In genomic region chr12:73049520-73050225, GRCm38 (mm10) we compare ENCODE assay signal across 18 mouse cellular contexts. TPM values are rescaled to one million over a fixed set of nuclear protein-coding genes. Genes with fewer than 3 reads are reported as not detected.
A peak's percentile ranks its signal among the peaks of the same experiment; 100 is the strongest.
DNase-seq lines count a peak whose midpoint lies in the region; ATAC-seq and TF ChIP-seq lines count a peak whose summit lies in the region.
"Had no signal": no experiment of that assay in that cellular context is flagged by ENCODE, and none has a peak within 500 bp of the region (broad histone marks: within the 10 kb centered on the region; RNA-seq: fewer than 3 reads in every experiment).

No protein-coding gene starts in this region.

- peak overlapping the region; percentile 46 for H3K4me2 ChIP-seq in embryonic facial prominence, embryonic 12.5 days (replicated peaks)
- H3K4me2 ChIP-seq in myocyte (ENCODE audit: low read depth) = peak overlapping the region; percentile 84

- H3K27me3 ChIP-seq in embryonic facial prominence, embryonic 12.5 days = peaks cover 19% of the 10 kb centered on the region; the same call in 1 of the 2 replicates
- H3K27me3 ChIP-seq in myocyte (ENCODE audit: control insufficient read depth, insufficient read depth, insufficient read length) = no peaks in the 10 kb centered on the region

- no peak for TF ChIP-seq POLR2A in myocyte (IDR thresholded peaks at IDR 0.05; ENCODE audit: insufficient read length, low read depth)

- ATAC-seq in embryonic facial prominence, embryonic 12.5 days (ENCODE audit: insufficient number of reproducible peaks, insufficient read depth, low FRiP score, low TSS enrichment) = no peak
- ATAC-seq in megakaryocyte, adult 5-6 weeks (ENCODE audit: poor library complexity, severe bottlenecking) = no peak

- peak overlapping the region; percentile 98 for H3K27ac ChIP-seq in gastrocnemius, adult 2 months
- H3K27ac ChIP-seq in embryonic facial prominence, embryonic 12.5 days = peak overlapping the region; percentile 79; the same call in 1 of the 2 replicates
- H3K27ac ChIP-seq: heart, embryonic 10.5 days; macrophage had no signal

- WGBS in embryonic facial prominence, embryonic 12.5 days = 5% methylated on average over 19 of the region's 19 CpGs

- H3K79me2 ChIP-seq in myocyte (ENCODE audit: control insufficient read depth, insufficient read depth) = peaks cover 46% of the 10 kb centered on the region

- TF ChIP-seq CTCF in gastrocnemius, adult 2 months (IDR thresholded peaks at IDR 0.05) = no peak

- H3K4me1 ChIP-seq in embryonic facial prominence, embryonic 12.5 days = peaks cover 60% of the 10 kb centered on the region

- H3K36me3 ChIP-seq in embryonic facial prominence, embryonic 12.5 days = peaks cover under 1% of the 10 kb centered on the region; the same call in 1 of the 2 replicates
- no peaks in the 10 kb centered on the region for H3K36me3 ChIP-seq in myocyte (ENCODE audit: control insufficient read depth, insufficient read depth)
- H3K36me3 ChIP-seq: heart, embryonic 10.5 days had no signal

- no peak overlapping the region for H3ac ChIP-seq in myocyte (ENCODE audit: control insufficient read depth, insufficient read length)

- peak overlapping the region; percentile 80 for H3K4me3 ChIP-seq in gastrocnemius, adult 2 months
- peak overlapping the region; percentile 13 for H3K4me3 ChIP-seq in embryonic facial prominence, embryonic 12.5 days
- no peak overlapping the region for H3K4me3 ChIP-seq in myocyte
- H3K4me3 ChIP-seq: erythroblast, embryonic 14.5 days; heart, embryonic 10.5 days had no signal

- intact Hi-C loops in gastrocnemius, adult 2 months (cut with DNase I) = loop anchor here (5.0 kb wide), 1 partner anchor 158 kb away; no protein-coding TSS in a partner anchor

- no peak overlapping the region for H3K9ac ChIP-seq in embryonic facial prominence, embryonic 12.5 days

- peak; percentile 32 for DNase-seq in gastrocnemius, adult 2 months
- DNase-seq in gastrocnemius, postnatal 4 days (ENCODE audit: low spot score in 2 of 2) = no peak
- peak; percentile 26 for DNase-seq in ZHBTc4 (ENCODE audit: low read depth, low spot score)
- DNase-seq in urinary bladder, postnatal 4 days (ENCODE audit: low spot score in 2 of 2) = no peak
- DNase-seq in urinary bladder, postnatal 10 days (ENCODE audit: low spot score) = no peak
- DNase-seq: adrenal gland, adult 8-10 months; cerebellum, adult 9-11 months; kidney, adult 2 months; kidney, postnatal 36 days; layer of hippocampus, postnatal 36 days; lung, adult 2 months had no signal

- H3K9me3 ChIP-seq in embryonic facial prominence, embryonic 12.5 days = no peaks in the 10 kb centered on the region
- H3K9me3 ChIP-seq: heart, embryonic 10.5 days had no signal

TF ChIP-seq in myocyte, 11 proteins besides CTCF, POLR2A, EP300 and RAD21:
- TF ChIP-seq TCF3 (IDR thresholded peaks at IDR 0.05; ENCODE audit: insufficient read length, low read depth) (no peak), POLR2AphosphoS2 (IDR thresholded peaks at IDR 0.05; ENCODE audit: insufficient read length, low read depth) (no peak), SRF (IDR thresholded peaks at IDR 0.05; ENCODE audit: control insufficient read depth, insufficient read length, low read depth) (no peak), CEBPB (IDR thresholded peaks at IDR 0.05; ENCODE audit: insufficient read depth, poor library complexity, severe bottlenecking) (no peak), MYOG (IDR thresholded peaks at IDR 0.05; ENCODE audit: control insufficient read depth in 1 of 3, insufficient read depth in 1 of 3, insufficient read length in 2 of 3, low read depth in 2 of 3) (no peak)

RNA-seq across cellular contexts. Expression of gene Six1, which starts 4.0 kb away (rescaled TPM):
- 10 to 100 TPM; 59.8 to 68.4 TPM for total RNA-seq in gastrocnemius, adult 2 months (2021)
- total RNA-seq in gastrocnemius, postnatal 4 days (2021) = 10 to 100 TPM; 51.0 to 60.8 TPM
- 73.0 and 75.3 TPM in 2 replicates for polyA plus RNA-seq in embryonic facial prominence, embryonic 12.5 days (2016; fragmentation: Nextera tagmentation; extraction: Ambion mirVana)
- polyA plus RNA-seq in myocyte (2012; fragmentation: generic; extraction: Trizol) = 71.7 TPM
- 0.04 and 0.11 TPM in 2 replicates for total RNA-seq in megakaryocyte, adult 5-6 weeks (2015)
- not detected in 2 replicates for total RNA-seq in megakaryocyte, adult 5-6 weeks (2017)
- total RNA-seq: monocyte, adult 5-6 weeks had no signal
- polyA plus RNA-seq: erythroblast, embryonic 14.5 days; macrophage had no signal

Comparison
In these comparisons a context has a peak if more than half of its experiments do, and no peak if none do; other contexts are left out.
1. DNase-seq: peak in gastrocnemius, adult 2 months (single experiment) and ZHBTc4 (single experiment); none in gastrocnemius, postnatal 4 days (0 of 2), urinary bladder, postnatal 4 days (0 of 2) and urinary bladder, postnatal 10 days (single experiment).
2. RNA of gene Six1, which starts 4.0 kb away (total RNA-seq): 59.8 to 68.4 TPM in gastrocnemius, adult 2 months and 51.0 to 60.8 TPM in gastrocnemius, postnatal 4 days; 0.04 to 0.11 TPM in megakaryocyte, adult 5-6 weeks; every median in the first group is over 10 times any median in the second.